Mouse (Mus musculus) hindbrain, embryonic 10.5 days (tissue): ENCODE measurements at regions not wholly inside any gene's neighbourhood (a gene's known extent, or its start where the extent isn't known, plus 50 kb on each side); places are given as distances from the start of the nearest gene placed in this dataset.
"Not testable (repeated sequence)": the region's sequence is repeated elsewhere in the genome, so short reads cannot be mapped to it uniquely, and the experiment has no call there.

Experiments
- DNase-seq: peaks from one replicate; pipeline ENCODE4 v3.0.0-alpha.2; 2017; ENCODE audit warnings: low spot score
- H3K27ac ChIP-seq: fragments of 300-500 bp; sonication (generic); 2 replicates; pipeline ENCODE4 v1.5.1; 2016; ENCODE audit warnings: mild to moderate bottlenecking, moderate library complexity
- H3K27me3 ChIP-seq: fragments of 300-500 bp; sonication (generic); 2 replicates; pipeline ENCODE4 v1.6.1; 2016; ENCODE audit warnings: mild to moderate bottlenecking; ENCODE audit not compliant: poor library complexity, insufficient read depth, severe bottlenecking
- H3K36me3 ChIP-seq: fragments of 300-500 bp; sonication (generic); 2 replicates; pipeline ENCODE4 v1.6.1; 2016; ENCODE audit warnings: mild to moderate bottlenecking, moderate library complexity
- H3K4me1 ChIP-seq: fragments of 300-500 bp; sonication (generic); replicated peaks from 2 replicates; pipeline ENCODE4 v1.6.1; 2016; ENCODE audit warnings: mild to moderate bottlenecking
- H3K4me3 ChIP-seq: fragments of 300-500 bp; sonication (generic); 2 replicates; pipeline ENCODE4 v1.5.1; 2016; ENCODE audit warnings: mild to moderate bottlenecking, moderate library complexity
- H3K9me3 ChIP-seq: fragments of 300-500 bp; sonication (generic); 2 replicates; pipeline ENCODE4 v1.6.1; 2016; ENCODE audit warnings: mild to moderate bottlenecking, moderate library complexity
- WGBS: fragments of 180-500 bp; shearing (Covaris S2); methylation state at CpG from one replicate; pipeline ENCODE4 v1.1.7; 2016; 5-methylcytosine and 5-hydroxymethylcytosine counted together

GRCm38 (mm10) chr9:115436301-115436700, 126.1 kb upstream of the Stt3b start:
- Histone ChIP-seq H3K4me1 (no peaks in the 10 kb centered on the region), H3K27ac (no peak overlapping the region), H3K36me3 (no peaks in the 10 kb centered on the region), H3K4me3 (no peak overlapping the region), H3K9me3 (peaks cover 15% of the 10 kb centered on the region; the same call in 1 of the 2 replicates), H3K27me3 (no peaks in the 10 kb centered on the region)
- 85% methylated on average over 3 of the region's 3 CpGs for WGBS
- DNase-seq: no peak

DNA sequence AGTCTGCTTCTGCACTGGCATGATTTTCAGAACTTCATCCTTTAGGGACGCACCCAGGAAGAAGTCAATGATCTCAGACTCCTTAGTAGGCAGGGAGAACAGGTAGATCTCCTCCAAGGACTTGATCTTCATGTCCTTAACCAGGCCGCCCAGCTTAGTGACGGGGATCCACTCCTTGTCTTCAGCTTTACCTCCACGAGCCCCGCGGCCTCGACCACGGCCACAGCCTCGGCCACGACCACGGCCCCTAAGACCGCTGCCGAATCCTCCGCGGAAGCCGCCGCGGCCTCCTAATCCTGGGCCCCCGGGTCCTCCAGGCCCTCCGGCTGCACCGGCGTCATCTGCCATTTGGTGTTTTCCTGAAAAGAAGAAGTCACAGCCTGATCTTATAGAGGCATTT, 128.0 kb upstream of the Stt3b start:
- not testable (repeated sequence) for H3K36me3 ChIP-seq, H3K27me3 ChIP-seq, H3K27ac ChIP-seq, H3K4me1 ChIP-seq, DNase-seq, H3K4me3 ChIP-seq
- peaks cover 15% of the 10 kb centered on the region; the same call in 1 of the 2 replicates for H3K9me3 ChIP-seq
- 96% methylated on average over 22 of the region's 22 CpGs for WGBS

DNA sequence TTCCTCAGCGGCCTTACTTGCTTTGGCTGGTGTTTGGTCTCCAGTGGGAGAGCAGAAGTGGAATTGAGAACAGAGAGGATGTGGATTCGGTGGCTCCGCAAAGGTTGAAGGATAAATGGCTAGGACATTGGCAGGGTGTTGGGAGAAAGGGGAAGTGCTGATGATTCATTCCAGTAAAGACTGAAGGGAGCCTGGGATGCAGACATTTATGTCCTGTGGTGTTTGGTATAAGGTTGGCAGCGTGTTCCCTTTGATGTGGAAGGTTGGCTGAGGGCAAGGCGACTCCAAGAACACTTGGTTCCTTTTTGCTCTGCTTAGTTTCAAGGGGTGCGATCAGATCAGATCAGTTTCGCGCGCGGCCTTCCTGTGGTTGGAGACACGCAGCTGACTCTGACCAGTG, 136.5 kb upstream of the Stt3b start:
- Histone ChIP-seq H3K4me1 (peaks cover 8% of the 10 kb centered on the region), H3K9me3 (no peaks in the 10 kb centered on the region), H3K4me3 (no peak overlapping the region), H3K27me3 (no peaks in the 10 kb centered on the region), H3K36me3 (no peaks in the 10 kb centered on the region), H3K27ac (no peak overlapping the region)
- DNase-seq: no peak
- 83% methylated on average over 11 of the region's 11 CpGs for WGBS

GRCm38 (mm10) chr9:115450741-115451320, 140.6 kb upstream of the Stt3b start:
- 68% methylated on average over 5 of the region's 5 CpGs for WGBS
- Histone ChIP-seq H3K4me1 (peaks cover 15% of the 10 kb centered on the region), H3K4me3 (no peak overlapping the region), H3K27me3 (no peaks in the 10 kb centered on the region), H3K36me3 (no peaks in the 10 kb centered on the region), H3K27ac (peak overlapping the region; percentile 53; the same call in 1 of the 2 replicates), H3K9me3 (peaks cover 4% of the 10 kb centered on the region; the same call in 1 of the 2 replicates)
- peak; percentile 24 for DNase-seq

- Histone ChIP-seq H3K36me3 (no peaks in the 10 kb centered on the region), H3K9me3 (peaks cover 4% of the 10 kb centered on the region; the same call in 1 of the 2 replicates), H3K27ac (no peak overlapping the region), H3K4me3 (no peak overlapping the region), H3K27me3 (no peaks in the 10 kb centered on the region), H3K4me1 (peaks cover 37% of the 10 kb centered on the region)
- WGBS: 56% methylated on average over 7 of the region's 7 CpGs
- peak; percentile 33 for DNase-seq
Measured at GRCm38 (mm10) chr9:115454771-115455170, 144.6 kb upstream of the Stt3b start.

- H3K4me3 ChIP-seq: no peak overlapping the region
- WGBS: 33% methylated on average over 3 of the region's 3 CpGs
- peaks cover 29% of the 10 kb centered on the region for H3K4me1 ChIP-seq
- H3K9me3 ChIP-seq: peaks cover 4% of the 10 kb centered on the region; the same call in 1 of the 2 replicates
- DNase-seq: no peak
- no peaks in the 10 kb centered on the region for H3K27me3 ChIP-seq
- no peaks in the 10 kb centered on the region for H3K36me3 ChIP-seq
- H3K27ac ChIP-seq: peak overlapping the region; percentile 40; the same call in 1 of the 2 replicates
Measured at GRCm38 (mm10) chr9:115456121-115456520, 145.9 kb upstream of the Stt3b start.

DNA sequence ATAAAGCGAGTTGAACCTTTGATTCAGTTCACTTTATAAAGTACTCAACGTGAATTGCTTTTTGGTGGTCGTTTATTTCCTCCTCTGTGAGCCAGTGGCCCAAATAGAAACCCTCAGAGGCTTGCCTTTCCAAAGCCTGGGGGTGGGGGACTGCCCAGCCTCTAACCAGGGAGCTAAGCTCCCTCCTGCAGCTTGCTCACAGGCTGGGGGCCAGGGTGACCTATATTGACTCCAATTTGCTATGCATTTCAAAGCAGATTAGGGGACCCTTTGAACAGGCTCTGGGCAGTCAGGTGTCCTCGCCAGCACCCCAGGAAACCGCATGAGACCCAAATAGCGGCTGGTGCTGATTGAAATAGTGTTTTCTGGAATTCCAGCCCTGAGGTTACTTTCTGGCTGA, 146.4 kb upstream of the Stt3b start:
- 17% methylated on average over 6 of the region's 6 CpGs for WGBS
- peak overlapping the region; percentile 35; the same call in 1 of the 2 replicates for H3K27ac ChIP-seq

DNA sequence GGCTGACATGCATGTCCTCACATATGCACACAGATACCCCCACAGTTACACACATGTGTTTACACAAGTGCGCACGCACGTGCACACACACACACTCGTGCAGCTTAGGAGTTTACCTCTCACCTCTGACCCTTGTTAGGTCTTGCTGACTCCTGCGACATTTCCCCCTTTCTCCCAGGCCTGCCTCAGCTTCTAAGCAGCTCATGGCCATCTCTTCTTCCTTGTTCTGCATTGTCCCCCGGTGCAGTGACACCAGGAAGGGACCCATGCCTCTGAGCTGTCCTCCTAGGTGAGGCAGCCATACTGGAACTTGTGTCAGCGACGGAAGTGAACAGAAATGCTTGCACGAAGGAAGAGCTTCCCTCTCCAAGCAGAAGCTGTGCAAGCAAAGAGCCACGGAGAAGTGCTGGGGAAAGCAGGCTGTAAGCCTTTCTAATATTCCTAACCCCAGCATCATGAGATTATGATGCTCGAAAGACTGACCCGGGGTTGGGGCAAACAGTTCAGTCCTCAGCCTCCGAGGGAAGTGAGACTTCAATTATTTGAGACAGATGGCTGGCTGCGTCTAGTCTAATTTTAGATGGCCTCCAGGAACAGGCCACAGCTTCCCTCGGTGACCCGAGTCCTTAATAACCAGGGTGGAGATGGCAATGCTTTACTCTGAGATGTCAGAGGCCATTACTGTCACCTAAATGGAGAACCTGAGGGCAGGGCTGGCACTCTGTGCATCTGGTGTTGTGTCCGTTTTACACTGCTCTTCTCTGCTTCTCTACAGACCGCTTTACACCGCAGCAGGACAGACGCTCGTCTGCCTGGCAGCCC, 147.9 kb upstream of the Stt3b start:
- peak overlapping the region; percentile 67 for H3K27ac ChIP-seq
- peaks cover 29% of the 10 kb centered on the region for H3K4me1 ChIP-seq
- 78% methylated on average over 21 of the region's 21 CpGs for WGBS
- no peaks in the 10 kb centered on the region for H3K36me3 ChIP-seq
- H3K4me3 ChIP-seq: no peak overlapping the region
- no peaks in the 10 kb centered on the region for H3K27me3 ChIP-seq
- DNase-seq: peak; percentile 12
- H3K9me3 ChIP-seq: peaks cover 4% of the 10 kb centered on the region; the same call in 1 of the 2 replicates

More for the DNA sequence above, 146.4 kb upstream of the Stt3b start:
- Histone ChIP-seq H3K4me1 (peaks cover 29% of the 10 kb centered on the region), H3K36me3 (no peaks in the 10 kb centered on the region), H3K27me3 (no peaks in the 10 kb centered on the region), H3K9me3 (peaks cover 4% of the 10 kb centered on the region; the same call in 1 of the 2 replicates), H3K4me3 (no peak overlapping the region)
- DNase-seq: no peak

GRCm38 (mm10) chr9:115459075-115459474, 148.9 kb upstream of the Stt3b start:
- not testable (repeated sequence) for H3K36me3 ChIP-seq, DNase-seq, H3K4me3 ChIP-seq, H3K27me3 ChIP-seq, H3K9me3 ChIP-seq
- 88% methylated on average over 6 of the region's 6 CpGs for WGBS
- Histone ChIP-seq H3K4me1 (peaks cover 29% of the 10 kb centered on the region), H3K27ac (peak overlapping the region; percentile 56; the same call in 1 of the 2 replicates)

DNA sequence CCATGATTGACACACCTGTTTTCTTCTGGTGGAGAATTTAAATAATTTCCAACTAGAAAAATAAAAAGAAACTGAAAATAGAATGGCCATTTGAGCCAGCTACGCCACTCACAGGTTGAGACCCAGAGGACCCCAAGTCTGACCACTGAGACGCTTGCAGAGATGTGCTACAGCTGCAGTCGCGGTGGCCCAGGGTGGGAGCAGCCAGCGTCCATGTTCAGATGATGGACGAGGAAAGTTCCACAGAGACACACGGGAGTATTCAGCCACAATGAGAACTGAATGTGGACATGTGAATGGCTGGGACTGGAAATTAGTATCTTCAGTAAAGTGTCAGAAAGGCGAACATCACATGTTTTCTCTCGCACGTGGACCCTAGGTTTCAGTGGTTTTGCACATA, 155.1 kb upstream of the Stt3b start:
- no peaks in the 10 kb centered on the region for H3K9me3 ChIP-seq
- H3K4me1 ChIP-seq: no peaks in the 10 kb centered on the region
- no peak for DNase-seq
- WGBS: 92% methylated on average over 10 of the region's 10 CpGs
- no peaks in the 10 kb centered on the region for H3K27me3 ChIP-seq
- no peak overlapping the region for H3K27ac ChIP-seq
- H3K36me3 ChIP-seq: no peaks in the 10 kb centered on the region
- no peak overlapping the region for H3K4me3 ChIP-seq

DNA sequence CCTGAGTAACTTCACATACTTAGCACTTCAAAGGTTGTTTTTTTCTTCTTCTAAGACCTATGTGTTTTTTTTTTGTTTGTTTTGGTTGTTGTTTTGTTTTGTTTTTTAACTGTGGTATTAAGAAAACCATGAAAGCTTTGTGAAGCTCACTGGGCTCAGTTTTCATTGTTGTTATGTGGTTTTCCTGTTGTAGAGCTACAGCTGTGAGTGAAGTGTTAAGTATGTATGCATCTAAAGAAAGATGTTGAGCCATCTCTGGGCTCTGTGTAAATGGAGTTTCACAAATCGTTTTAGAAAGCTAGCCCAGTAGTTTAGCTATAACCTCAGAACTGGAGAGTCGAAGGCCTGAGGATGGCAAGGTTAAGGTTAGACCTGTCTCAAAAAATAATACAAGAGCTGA, 158.4 kb upstream of the Stt3b start:
- H3K27me3 ChIP-seq: no peaks in the 10 kb centered on the region
- no peak overlapping the region for H3K4me3 ChIP-seq
- no peak for DNase-seq
- H3K27ac ChIP-seq: no peak overlapping the region
- no peaks in the 10 kb centered on the region for H3K9me3 ChIP-seq
- no peaks in the 10 kb centered on the region for H3K4me1 ChIP-seq
- H3K36me3 ChIP-seq: no peaks in the 10 kb centered on the region
- 89% methylated on average over 2 of the region's 2 CpGs for WGBS

- 88% methylated on average over 6 of the region's 6 CpGs for WGBS
- no peak for DNase-seq
- no peaks in the 10 kb centered on the region for H3K36me3 ChIP-seq
- no peak overlapping the region for H3K27ac ChIP-seq
- H3K4me3 ChIP-seq: no peak overlapping the region
- H3K27me3 ChIP-seq: no peaks in the 10 kb centered on the region
- H3K9me3 ChIP-seq: 0 out of 2 replicates have a peak, but pooled peaks cover 4% of the 10 kb centered on the region
- no peaks in the 10 kb centered on the region for H3K4me1 ChIP-seq
Measured at GRCm38 (mm10) chr9:115471582-115471981, 161.4 kb upstream of the Stt3b start.

DNA sequence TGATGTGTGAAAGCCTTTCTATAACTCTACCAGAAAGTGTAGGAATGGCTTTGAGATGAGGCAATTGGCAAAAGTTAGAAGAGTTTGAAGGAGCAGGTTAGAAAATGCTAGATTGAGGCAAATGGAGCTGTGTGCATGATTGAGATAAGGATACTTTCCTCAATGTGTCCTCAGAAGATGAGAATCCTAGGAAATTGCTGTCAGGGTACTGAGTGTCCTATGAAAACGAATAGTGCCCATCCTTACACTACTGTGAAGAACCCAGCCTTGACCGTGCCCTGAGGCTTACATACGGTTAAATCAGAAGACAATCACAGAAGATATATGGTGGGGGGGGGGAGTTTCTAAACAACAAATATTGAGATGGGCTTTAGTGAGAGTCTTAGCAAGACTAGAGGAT, 162.8 kb upstream of the Stt3b start:
- Histone ChIP-seq H3K27me3 (no peaks in the 10 kb centered on the region), H3K4me1 (no peaks in the 10 kb centered on the region), H3K9me3 (0 out of 2 replicates have a peak, but pooled peaks cover 4% of the 10 kb centered on the region), H3K4me3 (no peak overlapping the region), H3K36me3 (no peaks in the 10 kb centered on the region), H3K27ac (no peak overlapping the region)
- WGBS: 91% methylated on average over 3 of the region's 3 CpGs
- no peak for DNase-seq
